Mouse (Mus musculus) heart, embryonic 12.5 days (tissue): Measurements from ENCODE around the gene Nkx2-2. TPM values are rescaled to one million over a fixed set of nuclear protein-coding genes. Genes with fewer than 3 reads are reported as not detected.

ENCODE experiments used
- ATAC-seq: fragments of 200-750 bp; cut with Nextera tagmentation; 2 replicates; pipeline ENCODE4 v1.8.0; 2017; ENCODE audit warnings: moderate TSS enrichment, moderate library complexity; ENCODE audit not compliant: insufficient number of reproducible peaks, low FRiP score
- H3K27ac ChIP-seq: fragments of 300-500 bp; sonication (generic); 2 replicates; pipeline ENCODE4 v1.5.1; 2016; ENCODE audit warnings: mild to moderate bottlenecking, moderate library complexity; ENCODE audit not compliant: poor library complexity, severe bottlenecking
- H3K27me3 ChIP-seq: fragments of 300-500 bp; sonication (generic); replicated peaks from 2 replicates; pipeline ENCODE4 v1.6.1; 2016; ENCODE audit warnings: mild to moderate bottlenecking, moderate library complexity
- H3K36me3 ChIP-seq: fragments of 300-500 bp; sonication (generic); 2 replicates; pipeline ENCODE4 v1.6.1; 2016; ENCODE audit warnings: mild to moderate bottlenecking, moderate library complexity
- H3K4me1 ChIP-seq: fragments of 300-500 bp; sonication (generic); replicated peaks from 2 replicates; pipeline ENCODE4 v1.6.1; 2016; ENCODE audit warnings: mild to moderate bottlenecking
- H3K4me2 ChIP-seq: fragments of 300-500 bp; sonication (generic); 2 replicates; pipeline ENCODE4 v1.6.1; 2016; ENCODE audit warnings: mild to moderate bottlenecking, moderate library complexity
- H3K4me3 ChIP-seq: fragments of 300-500 bp; sonication (generic); 2 replicates; pipeline ENCODE4 v1.5.1; 2016; ENCODE audit warnings: mild to moderate bottlenecking
- H3K9ac ChIP-seq: fragments of 300-500 bp; sonication (generic); 2 replicates; pipeline ENCODE4 v1.6.1; 2016; ENCODE audit warnings: mild to moderate bottlenecking, moderate library complexity
- H3K9me3 ChIP-seq: fragments of 300-500 bp; sonication (generic); replicated peaks from 2 replicates; pipeline ENCODE4 v1.6.1; 2016; ENCODE audit warnings: mild to moderate bottlenecking, moderate library complexity
- WGBS: fragments of 180-500 bp; shearing (Covaris S2); methylation state at CpG from one replicate; pipeline ENCODE4 v1.1.7; 2016; 5-methylcytosine and 5-hydroxymethylcytosine counted together
- polyA plus RNA-seq: library from polyadenylated mRNA; unstranded; fragments of >200 nt; fragmentation: Nextera tagmentation; extraction: Ambion mirVana; gene quantifications from 2 replicates; pipeline ENCODE4 v1.2.1, GENCODE M21; 2016

The Nkx2-2 gene
- polyA plus RNA-seq, 1 experiment from 2014 or later: not detected

DNA sequence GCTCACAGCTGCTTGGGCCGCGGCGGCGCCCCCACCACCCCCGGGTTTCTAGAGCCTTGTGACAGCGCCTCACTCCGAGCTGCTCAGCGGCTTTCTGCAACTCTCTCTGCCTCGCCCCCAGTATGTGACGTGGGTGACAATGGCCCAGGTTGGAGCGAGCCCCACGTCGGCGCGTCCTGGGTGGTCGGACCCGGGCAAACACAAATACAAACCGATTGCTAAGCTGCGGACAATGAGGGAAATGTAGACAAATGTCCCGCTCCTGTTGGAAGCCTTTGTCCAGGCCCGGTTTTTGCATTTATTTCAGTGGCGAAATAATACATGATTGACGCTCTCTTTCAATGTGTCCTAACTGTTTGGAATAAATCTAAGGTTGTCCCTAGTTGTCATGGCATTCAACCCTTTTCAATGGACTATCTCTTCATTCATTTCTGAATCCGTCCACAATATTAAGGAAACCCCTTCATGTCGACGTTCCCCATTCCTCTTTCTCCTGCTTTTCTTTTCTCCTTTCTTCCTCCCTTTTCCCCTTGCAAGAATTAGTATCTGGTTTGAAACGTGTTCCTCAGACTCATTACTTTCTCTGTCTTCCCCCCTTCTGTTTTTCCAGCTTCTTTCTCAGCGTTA, 5.9 kb downstream of the Nkx2-2 start:
- under 1% methylated on average over 28 of the region's 28 CpGs for WGBS
- no peak for ATAC-seq
- Histone ChIP-seq H3K36me3 (no peaks in the 10 kb centered on the region), H3K27ac (no peak overlapping the region), H3K4me1 (peaks cover 24% of the 10 kb centered on the region), H3K9ac (no peak overlapping the region), H3K4me2 (no peak overlapping the region), H3K27me3 (peaks cover 92% of the 10 kb centered on the region), H3K4me3 (no peak overlapping the region), H3K9me3 (no peaks in the 10 kb centered on the region)

DNA sequence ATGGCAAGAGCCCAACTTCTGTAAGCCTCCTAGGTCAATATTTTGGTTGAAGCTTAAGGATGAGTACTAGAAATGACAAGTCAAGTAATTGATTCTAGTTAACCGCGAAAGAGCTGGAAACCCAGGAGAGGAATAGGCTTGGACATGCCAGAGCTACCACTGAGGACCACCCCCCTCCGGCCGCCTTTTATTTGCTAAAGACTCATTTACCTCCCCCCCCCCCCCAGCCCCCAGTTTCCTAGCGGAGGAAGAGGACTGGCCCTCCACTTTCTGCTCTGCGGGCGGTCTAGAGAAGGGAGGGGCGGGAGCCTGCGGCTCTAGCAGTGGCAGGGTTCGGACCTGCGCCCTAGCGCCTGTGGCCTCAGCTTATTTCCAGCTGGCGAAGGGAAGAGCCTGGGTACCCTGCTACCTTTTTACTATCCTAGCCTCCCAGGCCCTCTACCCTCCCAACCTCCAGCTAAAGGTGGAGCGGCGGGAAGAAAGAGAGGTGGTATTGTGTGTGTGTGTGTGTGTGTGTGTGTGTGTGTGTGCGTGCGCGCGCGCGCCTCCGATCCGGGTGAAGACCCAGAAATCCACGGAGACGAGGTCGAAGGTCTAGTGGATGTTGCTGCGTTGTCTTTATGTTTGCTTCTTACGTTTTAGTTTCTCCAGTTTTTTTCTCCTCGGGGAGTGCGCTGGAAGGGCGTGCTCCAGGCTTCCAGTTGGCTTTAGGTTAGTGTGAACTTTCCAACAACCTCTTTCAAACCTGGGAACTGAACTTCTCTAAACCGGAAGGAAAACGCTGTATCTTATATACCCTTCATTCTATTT, 6.8 kb downstream of the Nkx2-2 start:
- peaks cover 88% of the 10 kb centered on the region for H3K27me3 ChIP-seq
- no peak overlapping the region for H3K27ac ChIP-seq
- peak overlapping the region; percentile 11; the same call in 1 of the 2 replicates for H3K4me3 ChIP-seq
- H3K9ac ChIP-seq: no peak overlapping the region
- H3K4me1 ChIP-seq: peaks cover 24% of the 10 kb centered on the region
- H3K9me3 ChIP-seq: no peaks in the 10 kb centered on the region
- ATAC-seq: no peak
- no peak overlapping the region for H3K4me2 ChIP-seq
- under 1% methylated on average over 33 of the region's 33 CpGs for WGBS
- H3K36me3 ChIP-seq: no peaks in the 10 kb centered on the region

DNA sequence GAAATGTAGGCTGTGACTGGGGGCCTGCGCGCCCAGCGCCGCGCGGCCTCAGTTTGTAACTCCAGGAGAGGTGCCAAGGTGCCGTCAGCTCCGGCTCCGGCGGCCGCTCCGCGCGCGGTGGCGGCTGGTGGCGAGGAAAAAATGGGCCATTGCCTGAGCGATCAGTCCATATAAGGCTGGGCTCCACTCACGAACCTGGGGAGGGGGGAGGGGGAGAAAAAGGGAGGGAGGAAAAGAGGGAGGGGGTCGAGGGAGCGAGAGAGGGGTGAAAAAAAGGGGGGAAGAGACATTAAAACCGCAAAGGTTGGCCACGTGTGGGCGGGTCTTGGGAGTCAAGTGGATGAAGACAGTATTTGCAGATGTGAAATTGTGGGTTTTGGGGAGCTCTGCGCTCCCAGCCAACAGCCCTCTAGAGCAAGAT, 7.8 kb downstream of the Nkx2-2 start:
- Histone ChIP-seq H3K9ac (no peak overlapping the region), H3K4me3 (peak overlapping the region; percentile 27; the same call in 1 of the 2 replicates), H3K9me3 (no peaks in the 10 kb centered on the region), H3K4me1 (peaks cover 24% of the 10 kb centered on the region), H3K36me3 (no peaks in the 10 kb centered on the region), H3K4me2 (peak overlapping the region; percentile 52), H3K27me3 (peaks cover 88% of the 10 kb centered on the region), H3K27ac (no peak overlapping the region)
- under 1% methylated on average over 25 of the region's 25 CpGs for WGBS
- no peak for ATAC-seq

DNA sequence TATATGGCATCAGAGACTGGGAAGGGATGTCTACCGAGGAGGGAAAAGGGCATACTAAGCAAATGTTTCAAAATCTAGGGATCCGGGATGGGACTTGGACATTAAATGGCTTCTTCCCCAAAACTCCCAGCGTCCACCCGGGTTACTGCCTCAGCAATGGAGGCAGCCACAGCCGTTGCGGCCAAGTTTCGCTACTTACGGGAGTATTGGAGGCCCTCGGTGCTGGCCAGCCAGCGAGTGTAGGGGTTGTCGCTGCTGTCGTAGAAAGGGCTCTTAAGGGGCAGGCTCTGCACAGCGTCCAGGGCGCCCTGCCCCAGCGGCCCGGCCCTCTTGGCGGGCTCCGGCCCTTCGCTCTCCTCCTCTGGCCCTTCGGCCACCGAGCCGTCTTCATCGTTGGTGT, 8.5 kb downstream of the Nkx2-2 start:
- no peak overlapping the region for H3K9ac ChIP-seq
- H3K4me2 ChIP-seq: peak overlapping the region; percentile 52

DNA sequence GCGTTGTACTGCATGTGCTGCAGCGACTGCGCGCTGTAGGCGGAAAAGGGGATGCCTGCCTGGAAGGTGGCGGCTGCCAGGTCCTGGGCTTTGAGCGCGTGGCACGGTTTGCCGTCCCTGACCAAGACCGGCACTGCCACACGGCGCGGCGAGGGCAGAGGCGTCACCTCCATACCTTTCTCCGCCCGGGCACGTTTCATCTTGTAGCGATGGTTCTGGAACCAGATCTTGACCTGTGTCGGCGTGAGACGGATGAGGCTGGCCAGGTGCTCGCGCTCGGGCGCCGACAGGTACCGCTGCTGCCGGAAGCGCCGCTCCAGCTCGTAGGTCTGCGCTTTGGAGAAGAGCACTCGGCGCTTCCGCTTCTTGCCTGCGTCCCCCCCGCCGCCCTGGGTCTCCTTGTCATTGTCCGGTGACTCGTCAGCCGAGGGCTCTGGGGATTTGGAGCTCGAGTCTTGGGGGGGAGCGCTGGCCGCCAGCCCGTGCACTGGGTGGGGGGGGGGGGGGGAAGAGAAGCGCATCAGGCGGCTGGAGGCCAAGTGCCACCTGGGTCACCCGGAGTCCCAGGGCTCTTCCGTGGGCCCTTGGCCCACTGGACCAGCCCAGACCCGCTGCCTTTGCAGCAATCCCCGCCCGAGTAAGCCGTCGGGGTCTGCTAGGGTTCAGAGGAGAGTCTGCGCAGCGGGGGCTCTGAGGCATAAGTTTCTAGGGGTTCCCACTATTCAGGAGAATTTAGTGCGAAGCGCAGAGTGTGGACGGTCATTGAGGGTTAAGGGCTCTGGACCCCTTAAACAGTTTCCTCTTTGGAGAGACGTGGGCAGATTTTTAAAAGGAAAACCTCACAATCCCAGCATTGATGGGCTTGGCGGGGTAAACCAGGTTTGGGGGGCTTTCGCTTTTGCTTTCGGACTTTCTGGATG, 9.7 kb downstream of the Nkx2-2 start:
- Histone ChIP-seq H3K4me2 (peak overlapping the region; percentile 64), H3K27me3 (peaks cover 88% of the 10 kb centered on the region), H3K36me3 (no peaks in the 10 kb centered on the region), H3K4me1 (peaks cover 24% of the 10 kb centered on the region), H3K27ac (no peak overlapping the region), H3K4me3 (peak overlapping the region; percentile 38), H3K9me3 (no peaks in the 10 kb centered on the region), H3K9ac (no peak overlapping the region)
- no peak for ATAC-seq
- WGBS: under 1% methylated on average over 62 of the region's 65 CpGs

More for the DNA sequence above, 8.5 kb downstream of the Nkx2-2 start:
- no peak overlapping the region for H3K27ac ChIP-seq
- peaks cover 88% of the 10 kb centered on the region for H3K27me3 ChIP-seq
- peak overlapping the region; percentile 27 for H3K4me3 ChIP-seq
- H3K9me3 ChIP-seq: no peaks in the 10 kb centered on the region
- WGBS: under 1% methylated on average over 23 of the region's 23 CpGs
- ATAC-seq: no peak
- peaks cover 24% of the 10 kb centered on the region for H3K4me1 ChIP-seq
- H3K36me3 ChIP-seq: no peaks in the 10 kb centered on the region

DNA sequence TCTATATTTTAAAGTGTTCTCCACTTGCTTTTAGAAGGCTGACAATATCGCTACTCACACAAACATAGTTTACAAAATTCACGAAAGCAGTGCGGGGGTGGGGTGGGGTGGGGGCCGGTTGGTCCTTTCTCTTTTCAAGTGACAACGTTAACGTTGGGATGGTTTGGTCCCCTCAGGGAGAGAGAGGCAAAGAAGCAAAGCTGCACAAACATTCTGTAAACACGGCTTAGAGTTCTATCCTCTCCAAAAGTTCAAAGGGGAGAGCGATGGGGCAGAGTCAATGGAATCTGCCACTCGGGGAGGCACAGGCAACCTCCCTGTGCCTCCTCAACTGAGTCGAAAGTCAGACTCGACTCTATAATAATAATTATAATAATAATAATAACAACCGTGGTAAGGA, 10.5 kb downstream of the Nkx2-2 start:
- WGBS: 2% methylated on average over 12 of the region's 12 CpGs
- ATAC-seq: no peak
- peak overlapping the region; percentile 64 for H3K4me2 ChIP-seq

DNA sequence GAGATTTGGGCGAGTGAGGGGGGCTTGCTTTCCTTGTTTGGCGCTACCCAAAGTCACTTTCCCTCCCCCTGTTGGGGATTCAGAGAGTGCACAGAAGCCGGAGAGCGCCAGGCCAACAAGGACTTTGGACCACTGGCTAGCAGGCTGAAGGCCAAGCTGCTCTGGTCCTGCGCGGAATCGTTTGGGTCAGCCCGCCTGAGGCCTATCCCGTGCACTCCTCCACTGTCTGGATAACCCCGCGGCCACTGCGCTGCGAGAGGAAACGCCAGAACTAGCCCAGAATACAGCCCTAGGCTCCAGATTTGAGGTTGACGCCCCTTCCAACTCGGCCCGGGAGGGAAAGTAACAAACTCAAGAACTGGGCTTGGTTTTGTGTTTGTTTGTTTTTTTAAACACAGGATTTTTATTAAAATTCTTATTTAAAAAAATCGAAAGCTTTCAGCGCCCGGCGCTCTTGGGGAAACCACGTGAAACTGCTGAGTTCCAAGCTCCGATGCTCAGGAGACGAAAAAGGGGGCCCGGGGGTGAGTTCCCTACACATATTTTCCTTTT, 11.3 kb downstream of the Nkx2-2 start:
- 7% methylated on average over 25 of the region's 25 CpGs for WGBS
- Histone ChIP-seq H3K4me3 (no peak overlapping the region), H3K36me3 (no peaks in the 10 kb centered on the region), H3K9me3 (no peaks in the 10 kb centered on the region), H3K4me2 (no peak overlapping the region), H3K9ac (no peak overlapping the region), H3K4me1 (peaks cover 24% of the 10 kb centered on the region), H3K27ac (no peak overlapping the region), H3K27me3 (peaks cover 86% of the 10 kb centered on the region)
- ATAC-seq: no peak

More for the DNA sequence above, 10.5 kb downstream of the Nkx2-2 start:
- Histone ChIP-seq H3K36me3 (no peaks in the 10 kb centered on the region), H3K9me3 (no peaks in the 10 kb centered on the region), H3K27me3 (peaks cover 88% of the 10 kb centered on the region), H3K4me3 (peak overlapping the region; percentile 38), H3K4me1 (peaks cover 26% of the 10 kb centered on the region), H3K9ac (no peak overlapping the region), H3K27ac (no peak overlapping the region)

DNA sequence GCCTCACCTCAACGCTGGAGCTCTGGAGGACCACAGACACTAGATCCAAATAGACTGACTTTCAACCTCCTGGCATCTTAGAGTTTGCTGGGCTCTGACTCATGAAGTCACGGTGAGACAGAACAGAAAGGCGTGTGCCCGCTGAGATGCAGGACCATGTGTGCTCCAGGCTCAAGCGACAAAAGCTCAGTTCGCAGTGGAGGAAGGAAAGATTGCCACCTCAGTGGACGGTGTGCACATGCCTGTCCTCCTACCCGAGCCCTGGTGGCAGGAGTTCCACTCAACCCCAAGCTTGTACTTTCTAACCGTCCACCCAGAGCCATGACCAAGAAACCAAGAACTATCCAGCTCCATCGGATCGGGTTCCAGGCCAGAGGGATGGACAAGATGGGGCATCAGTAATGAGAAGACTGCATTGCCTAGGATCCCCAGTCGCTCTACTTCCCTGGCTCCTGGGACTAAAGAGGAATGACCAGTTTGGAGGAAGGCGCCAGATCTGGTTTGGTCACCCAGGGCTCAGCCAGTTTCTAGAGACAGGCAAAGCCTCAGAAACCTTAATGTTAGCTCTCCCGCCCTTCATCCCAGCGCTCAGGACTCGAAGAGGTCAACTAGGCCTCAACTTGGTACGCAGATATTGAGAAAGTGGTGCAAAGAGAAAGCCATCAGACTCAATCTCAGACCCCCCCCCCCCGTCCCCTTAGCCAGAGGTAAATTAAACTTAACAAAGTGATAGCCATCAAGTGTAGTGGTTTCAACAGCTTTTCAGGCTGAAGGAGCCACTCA, 11.9 kb downstream of the Nkx2-2 start:
- no peaks in the 10 kb centered on the region for H3K9me3 ChIP-seq
- no peak for ATAC-seq
- no peak overlapping the region for H3K27ac ChIP-seq
- H3K4me2 ChIP-seq: no peak overlapping the region
- H3K9ac ChIP-seq: no peak overlapping the region
- H3K36me3 ChIP-seq: no peaks in the 10 kb centered on the region
- 12% methylated on average over 18 of the region's 18 CpGs for WGBS
- H3K4me3 ChIP-seq: no peak overlapping the region
- H3K27me3 ChIP-seq: peaks cover 81% of the 10 kb centered on the region
- peaks cover 24% of the 10 kb centered on the region for H3K4me1 ChIP-seq

DNA sequence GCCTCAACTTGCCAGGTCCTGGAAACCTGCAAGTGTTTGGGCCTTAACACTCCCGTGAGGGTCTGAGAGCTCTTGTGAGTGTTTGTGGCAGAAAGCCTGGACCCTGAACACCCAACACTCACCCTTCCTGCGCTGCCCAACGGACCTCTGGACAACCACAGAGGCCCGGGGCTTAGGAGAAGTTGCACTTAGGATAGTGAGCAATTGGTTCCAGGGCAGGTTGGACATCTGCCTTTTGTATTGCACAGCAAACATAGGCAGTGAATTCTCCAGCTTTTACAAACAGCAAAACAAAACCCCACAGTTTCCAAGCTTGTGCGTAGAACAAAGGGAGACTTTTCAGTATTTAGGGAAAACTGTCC, 12.8 kb downstream of the Nkx2-2 start:
- Histone ChIP-seq H3K4me2 (no peak overlapping the region), H3K4me1 (peaks cover 24% of the 10 kb centered on the region), H3K9me3 (no peaks in the 10 kb centered on the region), H3K36me3 (no peaks in the 10 kb centered on the region), H3K4me3 (no peak overlapping the region), H3K27me3 (peaks cover 81% of the 10 kb centered on the region), H3K27ac (no peak overlapping the region), H3K9ac (no peak overlapping the region)
- WGBS: 11% methylated on average over 5 of the region's 5 CpGs
- ATAC-seq: no peak

DNA sequence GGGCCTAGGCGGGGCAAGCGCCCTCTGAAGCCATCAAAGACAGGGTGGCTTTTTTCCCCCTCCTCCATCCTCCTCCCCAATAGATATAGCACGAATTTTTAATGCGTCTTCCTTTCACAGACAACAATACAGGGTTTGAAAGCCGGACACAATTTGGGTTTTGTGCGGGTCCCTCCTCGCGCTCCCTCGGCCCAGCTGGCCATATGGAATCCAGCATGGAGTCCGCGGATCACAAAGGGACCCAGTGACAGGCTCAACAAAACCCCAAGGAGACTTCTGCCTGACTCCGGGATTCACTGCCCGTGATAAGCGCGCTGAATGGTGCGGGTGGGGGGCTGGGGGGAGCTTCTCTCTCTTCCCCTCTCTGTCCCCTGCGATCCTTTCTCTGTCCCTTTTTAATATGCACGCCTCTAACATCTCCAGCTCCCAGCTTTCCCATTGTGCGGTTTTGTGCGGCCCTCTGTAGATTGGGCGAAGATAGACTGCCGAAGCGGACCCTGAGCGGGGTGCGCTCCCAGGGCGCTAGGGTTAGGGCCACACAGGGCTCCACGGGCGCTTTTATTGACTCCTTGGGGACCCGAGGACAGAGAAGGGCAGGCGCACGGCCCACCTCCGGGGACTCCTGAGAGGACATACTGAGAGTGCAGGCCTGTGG, 13.3 kb downstream of the Nkx2-2 start:
- Histone ChIP-seq H3K4me1 (peaks cover 20% of the 10 kb centered on the region), H3K9ac (no peak overlapping the region), H3K9me3 (no peaks in the 10 kb centered on the region), H3K27me3 (peaks cover 79% of the 10 kb centered on the region), H3K27ac (no peak overlapping the region), H3K36me3 (no peaks in the 10 kb centered on the region), H3K4me3 (no peak overlapping the region), H3K4me2 (no peak overlapping the region)
- ATAC-seq: no peak
- 4% methylated on average over 32 of the region's 32 CpGs for WGBS
